Mouse (Mus musculus): Measurements from ENCODE around the gene Olfr1368. TPM values are rescaled to one million over a fixed set of nuclear protein-coding genes. Genes with fewer than 3 reads are reported as not detected.

Olfr1368 gene
- total and polyA plus RNA-seq, 2 experiments from 2014 or later, result not detected

GRCm38 (mm10) chr13:21172241-21173027 lies 26.8 kb upstream of the Olfr1368 start:
- Histone ChIP-seq H3K9me3 (ENCODE audit: low read length) (no peaks in the 10 kb centered on the region), H3K4me3 (ENCODE audit: low read length) (peak overlapping the region; percentile 56), H3K9ac (replicated peaks; ENCODE audit: low read length) (0 out of 2 replicates have a peak overlapping the region, but pooled peaks have one; percentile 28), H3K4me1 (ENCODE audit: insufficient read depth, low read length) (no peaks in the 10 kb centered on the region), H3K4me2 (ENCODE audit: low read depth, low read length) (peak overlapping the region; percentile 65), H3K36me3 (ENCODE audit: insufficient read depth, low read length) (no peaks in the 10 kb centered on the region), H3K27ac (peak overlapping the region; percentile 0; the same call in 1 of the 2 replicates), H3K27me3 (ENCODE audit: insufficient read depth, low read length) (no peaks in the 10 kb centered on the region)
- ATAC-seq, result peak; percentile 66
- peak; percentile 78 for DNase-seq (ENCODE audit: low spot score)
- no peak; the same call in 1 of the 2 replicates for TF ChIP-seq CTCF (IDR thresholded peaks at IDR 0.05; ENCODE audit: low read depth)
- WGBS, result under 1% methylated on average over 16 of the region's 16 CpGs

GRCm38 (mm10) chr13:21171600-21172150 lies 26.0 kb upstream of the Olfr1368 start:
- ATAC-seq (no peak), DNase-seq (ENCODE audit: low spot score) (peak; percentile 75)
- TF ChIP-seq CTCF (IDR thresholded peaks at IDR 0.05; ENCODE audit: low read depth), result peak; percentile 53
- under 1% methylated on average over 12 of the region's 12 CpGs for WGBS
- Histone ChIP-seq H3K4me1 (ENCODE audit: insufficient read depth, low read length) (no peaks in the 10 kb centered on the region), H3K4me3 (ENCODE audit: low read length) (peak overlapping the region; percentile 56), H3K27me3 (ENCODE audit: insufficient read depth, low read length) (no peaks in the 10 kb centered on the region), H3K4me2 (ENCODE audit: low read depth, low read length) (peak overlapping the region; percentile 65), H3K9me3 (ENCODE audit: low read length) (no peaks in the 10 kb centered on the region), H3K27ac (no peak overlapping the region), H3K36me3 (ENCODE audit: insufficient read depth, low read length) (no peaks in the 10 kb centered on the region), H3K9ac (replicated peaks; ENCODE audit: low read length) (peak overlapping the region; percentile 26; the same call in 1 of the 2 replicates)

GRCm38 (mm10) chr13:21171156-21171530 lies 25.5 kb upstream of the Olfr1368 start:
- ATAC-seq (no peak), DNase-seq (ENCODE audit: low spot score) (peak; percentile 45)
- Histone ChIP-seq H3K27ac (no peak overlapping the region), H3K27me3 (ENCODE audit: insufficient read depth, low read length) (no peaks in the 10 kb centered on the region), H3K9me3 (ENCODE audit: low read length) (no peaks in the 10 kb centered on the region), H3K4me2 (ENCODE audit: low read depth, low read length) (peak overlapping the region; percentile 65), H3K9ac (replicated peaks; ENCODE audit: low read length) (no peak overlapping the region), H3K36me3 (ENCODE audit: insufficient read depth, low read length) (no peaks in the 10 kb centered on the region), H3K4me3 (ENCODE audit: low read length) (peak overlapping the region; percentile 56), H3K4me1 (ENCODE audit: insufficient read depth, low read length) (no peaks in the 10 kb centered on the region)
- TF ChIP-seq CTCF (IDR thresholded peaks at IDR 0.05; ENCODE audit: low read depth), result no peak
- 8% methylated on average over 15 of the region's 15 CpGs for WGBS

GRCm38 (mm10) chr13:21170431-21171155 lies 24.9 kb upstream of the Olfr1368 start:
- Histone ChIP-seq H3K27me3 (ENCODE audit: insufficient read depth, low read length) (no peaks in the 10 kb centered on the region), H3K4me3 (ENCODE audit: low read length) (peak overlapping the region; percentile 64), H3K36me3 (ENCODE audit: insufficient read depth, low read length) (no peaks in the 10 kb centered on the region), H3K4me2 (ENCODE audit: low read depth, low read length) (peak overlapping the region; percentile 65), H3K9ac (replicated peaks; ENCODE audit: low read length) (no peak overlapping the region), H3K4me1 (ENCODE audit: insufficient read depth, low read length) (no peaks in the 10 kb centered on the region), H3K9me3 (ENCODE audit: low read length) (no peaks in the 10 kb centered on the region), H3K27ac (no peak overlapping the region)
- DNase-seq (ENCODE audit: low spot score), result no peak
- WGBS, result 38% methylated on average over 17 of the region's 17 CpGs
- no peak for TF ChIP-seq CTCF (IDR thresholded peaks at IDR 0.05; ENCODE audit: low read depth)
- ATAC-seq, result no peak

GRCm38 (mm10) chr13:21169657-21170430 lies 24.2 kb upstream of the Olfr1368 start:
- Histone ChIP-seq H3K27me3 (ENCODE audit: insufficient read depth, low read length) (no peaks in the 10 kb centered on the region), H3K4me2 (ENCODE audit: low read depth, low read length) (peak overlapping the region; percentile 86), H3K9me3 (ENCODE audit: low read length) (no peaks in the 10 kb centered on the region), H3K36me3 (ENCODE audit: insufficient read depth, low read length) (no peaks in the 10 kb centered on the region), H3K4me3 (ENCODE audit: low read length) (peak overlapping the region; percentile 64), H3K4me1 (ENCODE audit: insufficient read depth, low read length) (no peaks in the 10 kb centered on the region), H3K27ac (peak overlapping the region; percentile 71; the same call in 1 of the 2 replicates), H3K9ac (replicated peaks; ENCODE audit: low read length) (peak overlapping the region; percentile 35)
- WGBS, result under 1% methylated on average over 39 of the region's 39 CpGs
- peak; percentile 88 for DNase-seq (ENCODE audit: low spot score)
- ATAC-seq, result peak; percentile 90
- TF ChIP-seq CTCF (IDR thresholded peaks at IDR 0.05; ENCODE audit: low read depth), result no peak

GRCm38 (mm10) chr13:21169121-21169656 lies 23.5 kb upstream of the Olfr1368 start:
- WGBS, result 3% methylated on average over 14 of the region's 14 CpGs

More at GRCm38 (mm10) chr13:21169121-21169656, 23.5 kb upstream of the Olfr1368 start:
- H3K27ac ChIP-seq, result no peak overlapping the region
- no peak for TF ChIP-seq CTCF (IDR thresholded peaks at IDR 0.05; ENCODE audit: low read depth)
- peak overlapping the region; percentile 86 for H3K4me2 ChIP-seq (ENCODE audit: low read depth, low read length)
- peak overlapping the region; percentile 53 for H3K9ac ChIP-seq (replicated peaks; ENCODE audit: low read length)
- H3K27me3 ChIP-seq (ENCODE audit: insufficient read depth, low read length), result no peaks in the 10 kb centered on the region
- H3K4me1 ChIP-seq (ENCODE audit: insufficient read depth, low read length), result no peaks in the 10 kb centered on the region
- peak overlapping the region; percentile 64 for H3K4me3 ChIP-seq (ENCODE audit: low read length)
- H3K9me3 ChIP-seq (ENCODE audit: low read length), result no peaks in the 10 kb centered on the region
- no peak for ATAC-seq
- peak; percentile 8 for DNase-seq (ENCODE audit: low spot score)
- no peaks in the 10 kb centered on the region for H3K36me3 ChIP-seq (ENCODE audit: insufficient read depth, low read length)

Data from hindbrain, postnatal 0 days (tissue).